Mouse (Mus musculus): ENCODE measurements around the gene Prune1. TPM values are rescaled to one million over a fixed set of nuclear protein-coding genes. Genes with fewer than 3 reads are reported as not detected.

The Prune1 gene
- polyA plus RNA-seq, 1 experiment from 2014 or later, result 9.0 TPM

- no peak for DNase-seq (ENCODE audit: low spot score)
Observed at GRCm38 (mm10) chr3:95307100-95307499, 25.2 kb upstream of the Prune1 start, which contains the start of gene Anxa9. TSS of gene Anxa9 (minus strand) at chr3:95307176.

GRCm38 (mm10) chr3:95306244-95306643 lies 24.4 kb upstream of the Prune1 start:
- no peak for DNase-seq (ENCODE audit: low spot score)

GRCm38 (mm10) chr3:95301204-95301796 lies 19.4 kb upstream of the Prune1 start:
- no peak for DNase-seq (ENCODE audit: low spot score)

GRCm38 (mm10) chr3:95298018-95298417 lies 16.1 kb upstream of the Prune1 start:
- no peak for DNase-seq (ENCODE audit: low spot score)

GRCm38 (mm10) chr3:95296103-95296469 lies 14.2 kb upstream of the Prune1 start:
- DNase-seq (ENCODE audit: low spot score), result peak; percentile 53

GRCm38 (mm10) chr3:95295321-95296102 lies 13.6 kb upstream of the Prune1 start:
- no peak for DNase-seq (ENCODE audit: low spot score)

- DNase-seq (ENCODE audit: low spot score), result no peak
Observed at GRCm38 (mm10) chr3:95294718-95295117, 12.8 kb upstream of the Prune1 start.

GRCm38 (mm10) chr3:95294316-95294715 lies 12.4 kb upstream of the Prune1 start:
- no peak for DNase-seq (ENCODE audit: low spot score)

- no peak for DNase-seq (ENCODE audit: low spot score)
Observed at GRCm38 (mm10) chr3:95293537-95293936, 11.7 kb upstream of the Prune1 start.

- DNase-seq (ENCODE audit: low spot score), result no peak
Observed at GRCm38 (mm10) chr3:95292899-95293298, 11.0 kb upstream of the Prune1 start.

- DNase-seq (ENCODE audit: low spot score), result no peak
Observed at GRCm38 (mm10) chr3:95291041-95291440, 9.2 kb upstream of the Prune1 start.

GRCm38 (mm10) chr3:95290156-95290555 lies 8.3 kb upstream of the Prune1 start:
- no peak for DNase-seq (ENCODE audit: low spot score)

GRCm38 (mm10) chr3:95289419-95289818 lies 7.5 kb upstream of the Prune1 start:
- DNase-seq (ENCODE audit: low spot score), result no peak

GRCm38 (mm10) chr3:95287541-95287940 lies 5.7 kb upstream of the Prune1 start:
- DNase-seq (ENCODE audit: low spot score), result no peak

GRCm38 (mm10) chr3:95286510-95286909 lies 4.6 kb upstream of the Prune1 start:
- DNase-seq (ENCODE audit: low spot score), result no peak

GRCm38 (mm10) chr3:95286011-95286410 lies 4.1 kb upstream of the Prune1 start:
- no peak for DNase-seq (ENCODE audit: low spot score)

GRCm38 (mm10) chr3:95285390-95285789 lies 3.5 kb upstream of the Prune1 start:
- DNase-seq (ENCODE audit: low spot score), result no peak

- DNase-seq (ENCODE audit: low spot score), result no peak
Observed at GRCm38 (mm10) chr3:95284501-95285281, 2.8 kb upstream of the Prune1 start.

GRCm38 (mm10) chr3:95284062-95284461 lies 2.2 kb upstream of the Prune1 start:
- DNase-seq (ENCODE audit: low spot score), result no peak

- no peak for DNase-seq (ENCODE audit: low spot score)
Observed at GRCm38 (mm10) chr3:95283589-95283941, 1.7 kb upstream of the Prune1 start.

- DNase-seq (ENCODE audit: low spot score), result peak; percentile 56
Observed at GRCm38 (mm10) chr3:95282865-95283588, 1.2 kb upstream of the Prune1 start.

Measured in thymus, postnatal 0 days (tissue).